Mouse (Mus musculus) neutrophil, adult 5-6 weeks (primary cell): ENCODE results near the gene Zfp772. TPM values are rescaled to one million over a fixed set of nuclear protein-coding genes. Genes with fewer than 3 reads are reported as not detected.
"Not testable (repeated sequence)": the region's sequence is repeated elsewhere in the genome, so short reads cannot be mapped to it uniquely, and the experiment has no call there.

Experiments used
- ATAC-seq: fragments of 151-379, 151-347 bp; 2 replicates; pipeline ENCODE4 v1.8.0; 2017; ENCODE audit warnings: mild to moderate bottlenecking, moderate TSS enrichment; ENCODE audit not compliant: insufficient number of reproducible peaks, poor library complexity, low FRiP score, severe bottlenecking; ENCODE audit errors: extremely low read depth
- total RNA-seq: library from RNA; stranded (forward); fragments of 200-1000 nt; gene quantifications from 2 replicates; pipeline ENCODE4 v1.2.3, GENCODE M21; 2017

Gene Zfp772
- total RNA-seq: 2.7 and 2.9 TPM in 2 replicates

DNA sequence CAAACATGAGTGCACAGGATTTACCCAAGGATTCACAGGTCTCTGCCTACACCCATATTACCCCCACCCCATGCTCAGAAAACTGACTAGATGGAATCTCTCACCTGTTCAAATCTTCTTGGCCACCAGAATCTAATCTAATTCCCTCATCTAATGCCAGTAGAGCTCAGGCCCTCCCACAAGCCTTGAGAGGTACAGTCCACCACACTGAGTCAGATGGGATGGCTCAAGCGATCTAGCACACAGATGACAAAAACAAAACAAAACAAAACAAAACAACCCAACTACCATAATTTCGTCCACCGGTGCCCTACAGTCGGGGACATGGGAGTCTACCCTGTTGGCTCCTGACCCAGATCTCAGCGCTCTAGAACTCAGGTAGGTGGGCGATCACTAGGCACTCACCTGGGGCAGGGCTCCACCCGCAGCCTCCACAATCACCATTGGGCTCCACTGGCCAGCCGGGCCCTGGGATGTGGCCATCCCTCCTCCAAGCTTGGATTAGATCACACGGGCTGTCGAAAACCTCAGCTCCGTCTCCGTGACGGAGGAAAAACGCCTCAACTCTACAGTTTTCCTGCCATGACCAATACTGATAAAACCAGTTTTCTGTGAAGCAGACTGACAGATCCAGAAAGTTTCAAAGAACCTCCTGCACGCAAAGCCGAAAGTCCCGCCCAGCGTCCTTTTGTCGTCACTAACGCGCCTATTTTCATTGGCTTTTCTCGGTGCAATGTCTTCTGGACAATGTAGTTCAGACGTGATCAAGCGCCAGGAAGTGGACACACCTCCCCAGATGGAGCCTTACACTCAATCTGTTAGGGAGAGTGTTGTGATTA lies at the start of gene Zfp772:
Zfp772 (minus strand) TSS at position 686 of the 839 bp plus-strand sequence.
- ATAC-seq: not testable (repeated sequence)

DNA sequence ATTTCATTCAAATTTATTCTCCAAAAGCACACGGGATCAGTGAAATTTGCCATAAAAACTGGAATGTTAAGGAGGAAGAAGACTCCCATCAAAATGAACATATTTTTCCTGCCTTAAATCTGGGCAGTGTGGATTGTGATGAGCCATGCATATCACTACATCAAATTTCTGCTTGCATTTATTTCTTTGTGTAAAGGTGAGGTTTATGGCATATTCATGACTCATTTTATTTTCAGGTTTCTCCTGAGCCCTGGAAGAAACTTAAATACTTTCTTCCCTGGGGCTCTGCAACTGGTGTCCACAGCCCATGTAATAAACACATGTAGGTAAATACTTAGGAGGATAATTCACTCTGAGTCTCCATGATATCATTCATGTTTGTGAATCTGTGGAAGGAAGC lies 37.4 kb upstream of the Zfp772 start, which contains the start of gene Vmn2r29:
Vmn2r29 (minus strand) TSS at position 101 of the 400 bp plus-strand sequence.
- ATAC-seq: not testable (repeated sequence)

DNA sequence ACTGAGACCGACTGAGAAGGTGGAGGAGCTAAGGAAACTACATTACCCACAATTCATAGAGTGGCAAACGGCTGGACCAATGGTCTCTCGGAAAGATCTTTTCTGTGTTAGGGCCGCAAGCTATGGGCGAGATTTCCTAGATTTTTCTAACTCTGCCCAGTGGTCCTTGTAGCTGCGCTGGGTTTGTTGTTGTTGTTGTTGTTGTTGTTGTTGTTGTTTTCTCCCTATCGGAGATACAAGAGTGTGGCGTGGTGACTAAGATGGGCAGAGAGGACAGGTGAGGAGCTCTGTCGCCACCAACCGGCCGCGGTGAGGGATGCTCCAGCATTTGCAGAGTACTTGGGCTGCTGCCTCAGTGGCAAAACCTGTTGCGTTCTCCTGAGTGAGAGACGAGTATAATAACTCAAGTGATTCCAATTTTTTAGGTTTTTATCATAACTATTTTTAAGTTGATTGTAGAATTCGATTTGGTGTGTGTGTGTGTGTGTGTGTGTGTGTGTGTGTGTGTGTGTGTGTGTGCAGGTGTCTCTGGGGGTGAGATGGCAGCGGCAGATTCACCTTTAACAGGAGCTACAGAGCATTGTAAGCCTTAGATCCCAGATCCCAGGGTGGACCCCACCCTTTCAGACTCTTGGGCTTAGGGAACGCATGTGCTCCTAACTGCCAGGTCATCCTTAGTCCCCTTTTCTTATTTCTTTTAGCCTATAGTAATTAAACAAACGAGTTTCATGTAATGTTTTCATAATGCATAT lies 21.4 kb downstream of the Zfp772 start:
- ATAC-seq: peak; percentile 97

DNA sequence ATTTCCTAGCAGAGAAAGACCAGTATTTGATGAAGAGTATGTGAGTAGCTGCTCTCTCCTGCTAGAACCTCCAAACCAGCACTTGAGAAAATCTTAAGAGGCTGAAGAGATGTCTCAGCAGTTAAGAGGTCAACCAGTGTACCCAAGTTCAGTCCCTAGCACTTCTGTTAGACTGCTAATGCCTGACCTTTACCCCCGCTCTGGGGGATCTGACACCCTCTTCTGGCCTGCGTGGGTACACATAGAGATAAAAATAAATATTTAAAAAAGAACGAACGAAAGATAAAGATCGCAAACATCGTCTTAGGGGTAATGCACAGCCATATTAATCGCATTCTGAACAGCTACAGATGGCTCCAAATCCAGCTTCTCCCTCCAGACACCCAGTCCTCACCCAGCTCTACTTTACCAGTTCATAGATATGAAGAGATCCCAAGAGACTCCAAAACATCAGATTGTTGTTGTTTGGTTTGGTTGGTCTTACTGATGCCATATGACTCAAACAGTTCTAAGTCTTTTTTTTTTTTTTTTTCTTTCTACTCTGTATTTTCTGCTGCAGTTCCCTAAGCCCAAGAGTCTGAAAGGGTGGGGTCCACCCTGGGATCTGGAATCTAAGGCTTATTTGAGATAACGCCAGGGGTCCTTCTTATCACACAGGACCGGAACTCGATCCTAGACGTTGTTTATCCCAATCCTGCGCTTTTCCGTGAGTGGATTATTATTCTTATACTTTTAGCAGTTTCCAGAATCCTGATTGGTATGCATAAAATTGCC lies 22.2 kb downstream of the Zfp772 start:
- no peak for ATAC-seq

DNA sequence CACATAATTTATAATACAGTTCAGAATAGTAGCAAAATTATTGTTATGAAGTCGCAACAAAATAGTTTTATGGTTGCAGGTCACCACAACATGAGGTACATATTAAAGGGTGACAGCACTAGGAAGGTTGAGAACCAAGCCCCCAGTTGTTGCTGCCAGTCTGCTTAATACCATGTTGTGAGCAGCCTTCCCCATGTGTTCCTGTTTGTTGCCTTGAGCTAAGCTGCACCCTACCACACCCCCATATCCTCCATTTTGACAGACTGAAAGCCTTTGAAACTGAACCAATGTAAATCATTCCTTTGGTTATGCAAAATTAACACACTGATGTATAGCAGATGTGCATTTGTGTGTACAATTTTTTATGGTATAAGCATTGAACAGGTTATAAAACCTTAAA lies 23.9 kb downstream of the Zfp772 start:
- ATAC-seq: no peak

DNA sequence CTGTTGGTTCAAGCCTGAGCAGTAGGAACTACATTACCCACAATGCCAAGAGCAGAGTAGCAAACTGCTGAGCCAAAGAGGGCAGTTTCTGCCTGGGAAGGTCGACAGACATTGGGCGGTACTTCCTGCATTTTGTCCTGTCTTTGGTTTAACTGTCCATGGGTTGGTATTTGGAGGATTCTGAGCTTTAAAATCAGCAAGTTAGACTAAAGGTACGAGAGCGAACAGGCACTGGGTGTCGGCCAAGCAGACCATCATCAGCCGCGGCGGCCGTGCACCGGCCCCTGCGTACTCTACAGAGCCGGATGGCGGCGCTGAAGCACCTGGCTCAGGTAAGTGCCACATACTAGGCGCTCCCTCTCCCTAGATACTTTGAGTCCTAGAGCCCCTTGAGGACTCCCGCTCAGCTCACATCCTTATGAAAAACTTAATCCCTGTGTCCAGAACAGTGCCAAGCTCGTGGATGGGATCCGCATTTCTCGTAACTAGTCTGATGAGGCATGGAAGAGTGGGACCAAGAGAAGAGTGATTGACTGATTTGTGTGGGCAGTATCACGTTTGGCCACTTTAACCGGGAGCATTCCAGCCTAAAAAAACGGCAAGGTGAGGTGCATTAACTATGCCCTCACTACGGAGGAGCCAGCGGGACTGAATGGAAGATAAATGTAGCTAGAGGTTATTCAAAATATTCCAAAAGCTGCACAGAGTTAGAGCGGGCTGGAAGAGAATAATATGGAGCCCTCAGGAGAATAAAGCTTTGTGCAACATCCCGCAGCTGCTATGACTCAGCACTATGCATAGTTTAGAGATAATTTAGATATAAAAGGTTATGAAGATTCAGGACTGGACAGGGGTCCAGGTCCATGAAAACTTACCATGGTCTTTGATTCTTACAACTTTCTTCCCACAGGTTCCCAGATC lies 38.3 kb downstream of the Zfp772 start, which contains the start of gene Zfp418:
Zfp418 (plus strand) TSS at position 104 of the 921 bp plus-strand sequence.
- ATAC-seq: peak; percentile 86

Other genes with a start within 250 kb of the Zfp772 start
- 0.58 TPM in 1 of 2 replicates, not detected in the other for gene Aurkc, start 214.7 kb downstream of the Zfp772 start, total RNA-seq
- gene Zfp954, start 88.5 kb downstream of the Zfp772 start, total RNA-seq: 13.8 and 17.2 TPM in 2 replicates
- gene Zfp773, start 73.2 kb downstream of the Zfp772 start, total RNA-seq: 3.8 and 4.4 TPM in 2 replicates
- 2.7 and 2.8 TPM in 2 replicates for gene Zfp418, start 38.7 kb downstream of the Zfp772 start, total RNA-seq
- gene Vmn2r29, start 37.3 kb upstream of the Zfp772 start, total RNA-seq: 0.25 TPM in 1 of 2 replicates, not detected in the other
- gene Gm45844, start 68.3 kb upstream of the Zfp772 start, total RNA-seq: 1.7 TPM in 1 of 2 replicates, not detected in the other
- 47.1 and 55.0 TPM in 2 replicates for gene Clcn4, start 90.9 kb upstream of the Zfp772 start, total RNA-seq
- not detected in 2 replicates for gene Vmn2r30, start 127.6 kb upstream of the Zfp772 start, total RNA-seq
- gene Gm45783, start 164.6 kb upstream of the Zfp772 start, total RNA-seq: not detected in 2 replicates
- gene Vmn2r31, start 189.7 kb upstream of the Zfp772 start, total RNA-seq: not detected in 2 replicates